Mouse (Mus musculus) hindlimb bud, embryonic 11.5 days (tissue): Measurements from ENCODE around the gene Zpbp2.

Source experiments
- DNase-seq: peaks from one replicate; pipeline ENCODE4 v3.0.0-alpha.2; 2012; ENCODE audit warnings: low read depth, low spot score; ENCODE audit errors: extremely low spot score

Zpbp2 gene

DNA sequence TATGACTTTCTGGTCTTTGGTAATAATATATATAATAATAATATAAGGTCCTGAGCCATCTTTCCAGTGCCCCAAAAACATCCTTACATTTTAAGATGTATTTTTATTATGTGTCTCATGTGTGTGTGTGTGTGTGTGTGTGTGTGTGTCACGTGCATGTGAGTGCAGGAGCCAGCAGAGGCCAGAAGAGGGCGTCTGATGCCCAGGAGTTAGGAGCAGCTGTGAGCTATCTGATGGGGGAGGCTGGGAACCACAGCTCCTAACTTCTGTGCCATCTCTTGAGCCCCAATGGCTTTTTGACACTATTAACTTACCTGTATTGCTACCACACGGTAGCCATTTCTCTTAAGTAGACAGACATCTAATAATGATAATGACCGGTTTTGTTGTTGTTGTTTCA lies 3.1 kb downstream of the Zpbp2 start:
- no peak for DNase-seq

DNA sequence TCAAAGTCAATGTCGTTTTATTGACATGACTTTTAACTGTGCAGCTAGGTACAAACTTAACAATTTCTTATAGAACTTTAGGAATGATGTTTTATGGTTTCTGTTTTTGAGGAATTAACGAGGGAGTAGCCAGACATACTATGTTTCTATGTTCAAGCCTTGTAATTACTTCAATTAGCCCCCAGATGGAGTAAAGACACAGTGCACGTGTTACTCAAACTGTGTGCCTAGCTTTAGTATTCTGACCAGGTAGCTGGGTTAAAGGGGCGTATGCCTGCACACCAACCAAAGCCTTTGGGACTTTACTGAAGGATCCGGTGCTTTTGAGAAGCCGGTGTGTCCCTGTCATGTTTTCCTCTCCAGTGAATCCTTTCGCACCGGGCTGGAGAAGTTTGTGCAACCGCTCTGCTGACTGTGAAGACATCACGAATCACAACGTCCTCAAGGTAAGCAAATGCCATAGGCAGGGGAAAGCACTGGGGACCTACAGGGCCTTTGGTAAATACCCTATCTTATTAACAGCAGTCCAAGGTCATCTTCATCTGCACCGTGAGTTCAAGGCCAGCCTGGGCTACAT lies 4.3 kb downstream of the Zpbp2 start:
- no peak for DNase-seq

DNA sequence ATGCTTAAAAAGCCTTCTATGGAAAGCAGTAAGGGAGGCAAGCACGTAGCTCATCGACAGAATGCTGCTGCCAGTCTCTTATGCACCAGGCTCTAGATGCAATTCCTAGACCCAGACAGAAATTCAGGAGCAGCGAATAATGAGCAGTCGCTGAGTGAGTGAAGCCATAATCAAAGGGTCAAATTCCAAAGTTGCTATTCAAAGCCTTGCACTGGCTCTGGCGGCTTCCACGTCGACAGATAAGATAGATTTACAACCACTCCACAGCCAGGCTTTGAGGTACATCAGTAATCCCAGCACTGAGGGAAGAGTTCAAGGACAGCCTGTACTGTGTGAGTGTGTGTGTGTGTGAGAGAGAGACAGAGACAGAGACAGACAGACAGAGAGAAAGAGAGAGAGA lies 10.0 kb downstream of the Zpbp2 start:
- no peak for DNase-seq

DNA sequence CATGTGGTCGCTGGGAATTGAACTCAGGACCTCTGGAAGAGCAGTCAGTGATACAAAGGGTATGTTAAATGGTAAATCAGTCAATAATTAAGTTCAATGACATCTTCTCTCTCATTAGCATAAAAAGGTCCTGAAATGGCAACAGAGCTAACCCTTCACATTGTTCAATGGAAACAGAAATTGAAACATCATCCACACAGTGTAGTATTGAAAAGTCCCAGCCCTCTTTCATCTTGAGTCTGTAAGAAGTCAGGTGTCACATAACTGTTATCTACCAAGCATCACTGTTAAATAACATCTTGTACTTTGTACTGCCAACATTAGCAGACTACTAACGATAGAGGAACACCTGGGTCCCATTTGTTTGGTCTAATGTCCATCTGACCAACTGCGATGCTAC lies 12.1 kb downstream of the Zpbp2 start:
- DNase-seq, result no peak

DNA sequence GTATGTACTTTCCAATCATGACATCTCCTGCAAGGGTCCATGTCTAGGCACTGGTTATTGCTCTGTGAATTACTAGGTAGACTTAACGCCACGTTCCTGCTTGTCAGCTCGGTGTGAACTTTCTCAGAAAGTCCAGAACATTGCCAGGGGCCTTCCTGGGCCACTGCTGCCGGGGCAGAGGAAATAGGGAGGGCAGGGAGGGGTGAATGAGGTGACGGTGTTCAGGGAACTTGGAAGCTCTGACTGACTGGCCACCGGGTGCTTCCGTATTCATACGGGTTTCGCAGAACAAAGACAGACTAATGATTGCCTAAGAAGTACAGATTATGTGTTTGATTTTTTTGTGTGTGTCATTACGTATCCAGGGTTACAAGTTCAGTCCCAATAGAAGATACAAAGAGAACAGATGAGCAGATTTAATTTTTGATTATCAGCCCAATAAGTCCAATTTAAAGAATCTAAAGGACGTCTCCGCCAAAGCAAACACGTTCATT lies 13.1 kb downstream of the Zpbp2 start:
- DNase-seq, result no peak

DNA sequence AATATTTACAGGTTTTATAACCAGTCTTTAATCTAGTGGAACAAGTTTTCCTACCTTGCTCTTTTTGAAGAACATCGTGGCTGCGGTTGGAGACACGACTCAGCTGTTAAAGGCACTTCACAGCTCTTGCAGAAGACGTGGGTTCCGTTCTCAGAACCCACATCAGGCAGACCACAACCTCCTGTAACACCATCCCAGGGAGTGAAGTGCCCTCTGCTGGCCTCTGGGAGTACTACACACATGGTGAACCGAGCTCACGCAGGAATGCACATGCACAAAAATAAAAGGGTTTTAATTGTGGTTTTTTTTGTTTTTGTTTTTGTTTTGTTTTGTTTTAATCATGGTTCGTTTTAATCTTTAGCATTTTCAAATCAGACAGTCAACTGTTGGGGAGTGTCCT lies 17.4 kb downstream of the Zpbp2 start:
- DNase-seq, result no peak

DNA sequence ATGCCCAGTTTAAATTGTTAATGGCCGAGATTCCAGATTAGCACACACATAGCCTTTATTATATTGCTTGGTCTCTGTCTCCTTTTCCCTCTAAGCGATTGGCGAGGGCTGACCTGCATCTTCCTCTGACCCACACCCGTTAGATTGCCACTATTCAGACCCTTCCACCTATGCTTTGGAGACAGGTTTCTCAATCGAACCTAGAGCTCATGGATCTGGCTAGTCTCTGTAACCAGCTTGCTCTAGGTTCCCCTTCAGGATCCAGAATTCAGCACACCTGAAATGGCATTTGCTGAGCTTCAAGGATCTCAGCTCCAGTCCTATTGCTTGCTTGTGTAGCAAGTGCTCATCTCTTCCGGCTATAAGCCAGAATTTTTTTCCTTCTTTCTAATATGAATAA lies 18.6 kb downstream of the Zpbp2 start:
- no peak for DNase-seq

DNA sequence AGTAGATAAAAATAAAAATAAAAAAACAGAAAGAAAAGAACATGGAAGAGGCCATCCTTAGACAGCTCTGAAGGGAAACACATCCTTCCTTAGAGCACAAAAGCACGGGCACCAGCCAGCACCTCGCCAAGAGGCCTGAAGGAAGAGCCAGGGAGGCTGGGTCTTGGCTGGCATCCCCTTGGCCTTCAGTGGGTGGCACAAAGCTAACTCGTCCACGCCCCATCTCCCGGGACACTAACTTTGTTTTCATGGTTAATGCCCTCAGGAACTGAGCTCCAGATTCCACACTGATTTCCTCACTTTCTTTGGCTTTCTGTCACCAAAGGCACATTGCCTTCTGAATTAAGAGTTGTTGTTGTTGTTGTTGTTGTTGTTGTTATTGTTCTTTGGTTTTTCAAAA lies 26.9 kb downstream of the Zpbp2 start:
- no peak for DNase-seq

DNA sequence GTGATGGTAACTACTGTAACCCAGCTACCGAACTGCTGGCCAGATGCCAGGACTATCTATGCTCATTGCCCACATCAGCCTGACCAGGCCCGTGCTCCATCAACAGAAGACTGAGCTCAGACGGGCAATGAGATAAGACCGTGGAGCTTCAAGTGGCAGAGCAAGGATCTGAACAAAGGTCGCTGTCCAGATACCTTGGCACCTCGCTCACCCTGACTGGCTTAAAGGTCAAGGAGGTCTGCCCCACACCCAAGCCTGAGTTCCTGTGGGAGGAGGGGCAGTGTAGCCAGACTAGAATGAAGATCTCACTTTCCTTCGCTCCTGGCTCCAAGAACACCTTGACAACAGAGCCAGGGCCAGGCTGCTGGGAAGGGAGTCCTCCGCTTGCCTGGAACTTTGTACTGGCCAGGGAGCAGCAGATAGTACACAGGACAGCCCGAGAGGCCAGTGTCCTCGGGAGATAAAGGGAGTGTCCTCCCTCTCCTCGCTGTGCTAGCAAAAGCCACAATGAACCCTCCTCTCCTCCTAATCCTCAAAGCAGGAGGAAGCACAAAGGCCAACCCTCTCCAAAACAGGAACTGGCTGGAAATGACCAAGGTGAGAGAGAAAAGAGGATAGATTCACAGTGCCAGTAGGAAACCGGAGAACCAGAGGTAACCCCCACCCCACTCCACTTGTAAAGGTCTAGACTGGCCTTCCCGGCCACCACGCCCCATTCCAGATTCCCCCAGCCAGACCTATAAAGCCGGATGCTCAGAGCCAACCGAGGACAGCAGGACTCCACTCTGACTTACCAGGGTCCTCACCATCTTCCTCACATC lies 29.6 kb downstream of the Zpbp2 start:
- no peak for DNase-seq

DNA sequence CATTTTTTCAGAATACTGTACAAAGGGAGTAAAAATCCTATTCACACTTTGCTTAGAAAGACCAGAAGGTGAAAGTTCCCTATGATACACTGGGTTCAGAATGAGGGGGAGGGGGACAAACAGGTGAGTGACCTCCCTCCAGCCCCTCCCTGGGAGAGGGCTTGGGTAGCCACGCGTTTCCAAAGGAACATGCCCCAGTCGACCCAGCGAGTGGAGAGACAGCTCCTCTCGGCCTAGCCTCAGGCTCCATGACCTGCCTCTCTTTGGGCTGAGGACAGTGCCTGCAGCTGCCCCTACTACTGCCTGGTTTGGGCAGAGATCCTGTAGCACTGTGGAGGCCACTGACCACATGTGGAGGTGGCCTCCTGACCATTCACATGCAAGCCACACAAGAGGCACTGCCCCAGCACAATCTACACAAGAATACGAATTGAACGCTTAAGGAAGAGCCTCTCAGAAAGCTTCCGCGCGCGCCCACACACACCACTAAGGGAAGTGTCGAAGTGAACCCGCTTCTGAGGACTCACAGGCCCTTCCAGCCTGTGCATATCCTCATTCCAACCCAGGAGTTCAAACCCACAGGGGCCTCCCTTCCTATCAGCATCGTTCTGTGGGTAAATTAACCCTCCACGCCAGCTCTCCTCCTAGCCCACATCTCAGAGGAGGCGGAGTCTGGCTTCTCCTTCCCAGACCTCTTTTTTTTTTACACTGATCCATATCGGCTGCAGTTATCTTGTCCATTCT lies 30.6 kb downstream of the Zpbp2 start:
- no peak for DNase-seq

DNA sequence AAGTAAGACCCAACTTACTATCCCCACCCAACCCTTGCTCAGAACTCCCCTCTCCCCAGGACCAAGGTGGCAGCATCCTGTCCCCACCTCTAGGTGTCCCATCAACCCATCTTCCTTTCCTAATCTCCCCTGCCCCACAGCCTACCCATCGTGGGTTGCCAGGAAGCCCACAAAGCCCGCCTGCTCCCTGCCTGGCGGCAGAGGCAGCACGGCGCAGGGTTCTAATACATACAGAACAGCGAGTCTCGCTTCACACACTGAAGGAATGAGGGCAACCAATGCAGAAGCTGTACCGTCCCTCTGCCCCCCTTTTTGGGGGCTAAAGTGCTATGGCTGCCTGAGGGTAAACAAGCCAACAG lies 31.1 kb downstream of the Zpbp2 start:
- no peak for DNase-seq

DNA sequence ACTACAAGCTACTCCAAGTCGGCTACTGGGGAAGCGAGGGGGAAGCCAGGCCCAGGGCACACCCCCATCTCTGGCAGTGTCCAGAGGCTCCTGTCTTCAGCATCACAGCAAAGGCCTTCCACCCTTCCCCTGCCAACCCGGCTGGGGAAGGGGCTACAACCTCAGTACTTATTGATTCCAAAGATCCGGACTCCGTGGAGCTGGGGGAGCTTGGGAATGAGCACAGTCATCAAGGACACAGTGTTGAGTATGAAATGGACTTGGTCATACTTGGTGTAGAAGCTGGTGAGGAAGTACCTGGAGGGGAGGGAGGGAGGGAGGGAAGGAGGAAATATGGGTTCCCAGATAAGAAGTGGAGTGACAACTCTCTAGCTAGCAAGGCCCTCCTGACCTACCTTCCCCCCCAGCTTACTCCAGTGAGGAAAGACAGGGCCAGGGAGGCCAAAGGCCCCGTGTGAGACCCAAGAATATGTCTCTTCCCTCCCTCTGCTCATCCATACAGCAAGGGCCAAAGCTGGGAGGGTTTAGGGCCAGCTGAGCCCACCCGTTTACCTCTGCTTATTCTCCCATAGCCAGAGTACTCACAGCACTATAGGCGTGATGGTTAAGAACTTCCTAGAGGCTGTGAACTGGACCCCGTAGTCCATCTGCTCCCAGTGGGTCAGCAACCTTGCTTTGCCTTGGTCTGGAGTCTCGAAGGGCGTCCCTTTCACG lies 31.8 kb downstream of the Zpbp2 start:
- DNase-seq, result no peak

DNA sequence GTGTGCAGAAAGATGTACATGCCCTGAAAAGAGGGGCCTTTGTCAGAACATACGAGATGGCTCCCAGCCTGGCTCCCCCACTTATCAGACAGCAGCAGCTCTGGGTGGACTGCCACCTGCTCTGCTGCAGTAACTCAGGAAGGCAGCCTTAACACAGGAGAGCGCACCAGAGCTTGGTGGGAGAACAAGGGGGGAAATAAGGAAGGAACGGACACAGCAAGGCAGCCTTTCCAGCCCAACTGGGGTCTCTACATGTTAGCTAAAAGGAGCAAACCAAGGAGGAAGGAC lies 32.3 kb downstream of the Zpbp2 start:
- DNase-seq, result no peak

DNA sequence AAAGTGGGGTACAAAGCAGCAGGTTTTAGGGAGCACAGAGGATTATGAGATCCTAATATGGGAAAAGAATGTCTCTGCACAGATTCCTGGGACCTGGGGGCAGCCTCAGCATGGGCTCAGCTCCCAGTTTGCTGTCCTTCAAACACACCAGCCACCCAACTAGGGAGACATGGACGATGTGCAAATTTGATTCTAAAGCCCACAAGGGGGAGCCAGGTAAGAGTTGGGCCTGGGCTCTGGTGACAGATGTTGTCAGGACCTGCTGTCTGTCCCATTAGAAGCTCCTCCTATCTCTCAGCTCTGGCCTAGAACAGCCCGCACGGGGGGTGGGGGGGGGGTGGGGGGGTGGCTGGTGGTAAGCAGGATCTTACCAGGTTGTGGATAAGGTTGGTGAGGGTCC lies 32.7 kb downstream of the Zpbp2 start:
- no peak for DNase-seq

DNA sequence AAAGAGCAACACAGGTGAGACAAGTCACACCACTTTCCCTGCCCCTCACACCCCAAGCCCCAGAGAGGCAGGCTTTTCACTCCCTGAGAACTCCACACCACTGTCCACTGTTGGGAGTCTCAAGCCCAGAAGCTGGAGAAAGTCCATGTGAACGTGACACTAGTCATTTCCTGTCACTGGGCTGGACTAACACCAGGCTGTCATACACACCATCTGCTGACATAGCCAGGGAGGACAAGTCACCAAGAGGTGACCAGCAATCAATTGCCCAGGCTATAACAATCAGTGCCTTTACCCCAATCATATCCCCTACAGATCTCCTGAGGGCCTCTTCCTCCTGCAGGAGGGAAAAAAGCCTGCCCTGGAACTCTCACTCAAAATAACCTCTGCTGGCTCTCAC lies 33.2 kb downstream of the Zpbp2 start:
- no peak for DNase-seq

DNA sequence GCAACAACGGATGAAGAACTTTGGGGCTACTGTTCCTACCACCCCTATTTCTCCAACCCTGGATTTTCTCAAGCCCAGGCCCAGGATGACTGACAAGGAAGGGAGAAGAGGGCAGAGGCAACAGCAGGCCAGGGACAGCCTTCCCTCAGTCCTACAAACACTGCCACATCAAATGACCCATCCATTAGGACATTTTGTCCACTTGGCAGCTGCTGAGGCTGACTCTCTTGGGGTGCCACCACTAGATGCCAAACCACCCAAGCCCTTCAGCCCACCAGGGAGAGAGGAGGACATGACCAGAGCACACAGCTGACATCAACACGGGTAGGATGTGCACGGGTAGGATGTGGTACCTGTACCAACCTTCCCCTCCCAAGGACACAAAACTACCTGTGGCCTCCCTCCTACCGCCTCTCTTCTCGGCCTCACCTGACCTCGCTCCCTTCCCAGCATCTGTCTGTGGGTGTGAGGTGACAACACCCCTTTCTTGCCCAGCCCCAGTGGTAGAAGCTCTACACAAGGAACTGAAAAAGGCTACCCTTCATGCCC lies 33.8 kb downstream of the Zpbp2 start:
- DNase-seq, result no peak

DNA sequence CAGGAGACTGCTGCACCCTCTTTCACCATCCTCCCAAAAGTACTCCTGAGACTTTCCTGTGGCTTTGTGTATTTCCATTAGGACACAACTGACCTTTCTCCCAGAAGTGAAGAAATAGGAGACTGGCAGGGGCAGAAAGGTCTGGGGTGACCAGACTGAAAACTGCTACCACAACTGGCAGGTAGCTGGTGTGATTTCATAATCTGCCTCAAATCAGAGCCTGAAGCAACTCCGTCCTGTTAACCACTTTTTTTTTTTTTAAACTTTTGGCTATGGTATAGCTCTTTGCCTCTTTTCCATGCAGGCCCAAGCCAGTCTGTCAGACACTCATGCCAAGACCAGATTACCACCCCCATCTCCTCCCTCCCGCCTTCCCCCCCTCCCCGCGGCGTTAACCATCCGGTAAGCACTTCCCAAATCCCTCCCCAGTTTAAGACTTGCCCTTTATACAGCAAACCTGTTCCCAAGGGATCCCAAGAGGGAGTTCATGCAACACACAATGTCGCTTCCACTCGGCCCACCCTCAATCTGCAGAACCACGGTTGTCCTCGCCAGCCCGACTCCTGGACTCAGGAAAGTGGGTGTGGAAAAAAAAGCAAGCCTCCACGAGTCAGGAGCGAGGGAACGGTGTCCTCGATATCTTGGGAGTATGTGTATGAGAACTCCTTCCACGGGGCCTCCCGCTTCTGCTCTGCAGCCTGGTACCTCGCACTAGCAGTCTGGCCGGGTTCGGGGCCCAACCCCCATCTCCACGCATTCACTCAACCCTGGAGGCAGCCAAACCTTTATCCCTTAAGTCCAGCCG lies 35.4 kb downstream of the Zpbp2 start:
- no peak for DNase-seq

DNA sequence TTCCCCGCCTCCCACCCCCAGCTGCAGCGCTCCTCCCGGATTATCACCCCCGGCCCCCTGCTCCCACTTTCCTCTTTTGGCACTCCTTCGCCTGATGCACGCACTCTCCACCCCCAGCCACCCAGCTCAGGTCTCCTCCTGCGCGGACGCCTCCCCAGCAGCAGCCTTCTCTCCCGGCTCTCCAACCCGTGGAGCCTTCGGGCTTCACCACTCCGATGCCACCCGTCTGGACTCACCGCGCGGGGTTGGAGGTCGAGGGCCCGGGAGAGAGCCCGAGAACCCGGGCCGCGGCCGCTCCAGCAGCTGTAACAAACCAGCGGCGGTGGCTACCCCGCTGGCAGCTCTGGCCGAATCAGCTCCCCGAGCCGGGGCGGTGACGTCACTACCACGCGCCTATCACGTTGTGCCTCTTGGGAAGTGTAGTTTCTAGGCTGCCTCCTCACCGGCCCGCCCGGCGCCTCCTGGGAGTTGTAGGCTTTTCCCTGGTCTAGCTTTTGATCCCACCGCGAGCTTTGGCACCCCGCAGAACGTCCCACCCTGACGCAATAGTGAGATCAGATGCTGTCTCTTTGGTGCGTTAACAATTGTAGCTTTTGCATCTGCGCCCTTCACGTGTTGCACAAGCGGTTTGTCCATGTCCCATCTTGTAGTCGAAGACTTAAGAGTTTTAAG lies 36.1 kb downstream of the Zpbp2 start, which contains the start of gene Ormdl3:
Ormdl3 (minus strand) TSS at position 477 of the 672 bp plus-strand sequence.
- peak; percentile 92 for DNase-seq

DNA sequence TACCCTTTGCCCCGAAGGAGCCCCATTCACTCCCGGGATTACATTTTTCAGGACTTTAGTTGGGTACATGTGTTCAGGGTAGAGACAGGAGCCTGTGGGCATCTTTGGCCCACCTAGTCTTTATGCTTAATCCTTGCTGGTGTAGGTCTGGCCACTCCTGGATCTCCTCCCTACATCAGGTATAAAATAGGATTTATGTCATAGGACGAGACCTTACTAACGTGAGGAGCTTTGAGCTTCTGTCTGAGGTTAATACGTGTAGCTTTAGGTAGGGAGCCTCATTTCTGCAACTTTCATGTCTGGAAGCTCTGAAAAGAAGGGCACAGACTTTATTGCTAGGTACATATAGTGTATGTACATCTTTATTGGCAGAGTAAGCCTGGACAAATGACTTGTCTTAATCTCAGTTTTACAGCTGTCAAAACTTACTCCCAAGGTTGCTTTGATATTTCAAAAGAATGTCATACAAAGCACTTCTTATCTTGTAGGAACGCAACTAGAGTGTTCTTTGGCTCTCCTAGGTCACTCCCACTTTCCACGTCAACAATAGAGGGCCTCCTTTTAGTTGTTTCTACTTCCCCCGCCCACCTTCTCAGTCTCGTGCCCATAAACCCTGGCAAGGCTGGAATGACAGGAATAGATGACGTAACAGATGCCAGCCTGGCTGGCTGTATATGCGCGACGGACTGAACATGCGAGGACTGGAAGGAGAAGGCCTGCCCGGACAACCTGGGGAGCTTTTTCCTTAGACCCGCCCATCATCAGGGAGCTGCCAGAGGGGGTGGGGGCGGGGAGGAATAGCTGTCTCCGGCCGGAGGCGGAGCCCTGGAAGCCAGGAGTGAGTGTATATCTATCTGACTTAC lies 37.0 kb downstream of the Zpbp2 start:
- peak; percentile 22 for DNase-seq
